Mouse (Mus musculus) CD4-positive, CD25-positive, alpha-beta regulatory T cell, adult 4 months (primary cell): ENCODE results near the gene Ifnar1. TPM values are rescaled to one million over a fixed set of nuclear protein-coding genes. Genes with fewer than 3 reads are reported as not detected.
"Not testable (repeated sequence)": the region's sequence is repeated elsewhere in the genome, so short reads cannot be mapped to it uniquely, and the experiment has no call there.

Experiments used
- ATAC-seq: one replicate; pipeline ENCODE4 v1.8.0; 2017
- polyA plus RNA-seq, 2 experiments: library from polyadenylated mRNA; unstranded; fragments of 100-300 nt; shearing (Covaris generic); gene quantifications; one replicate each; pipeline ENCODE4 v1.2.1; 2017

Ifnar1 gene
- polyA plus RNA-seq = 100 to 1,000 TPM in 1 of 2 experiments, 10 to 100 TPM in 1; 86.0 to 120 TPM

DNA sequence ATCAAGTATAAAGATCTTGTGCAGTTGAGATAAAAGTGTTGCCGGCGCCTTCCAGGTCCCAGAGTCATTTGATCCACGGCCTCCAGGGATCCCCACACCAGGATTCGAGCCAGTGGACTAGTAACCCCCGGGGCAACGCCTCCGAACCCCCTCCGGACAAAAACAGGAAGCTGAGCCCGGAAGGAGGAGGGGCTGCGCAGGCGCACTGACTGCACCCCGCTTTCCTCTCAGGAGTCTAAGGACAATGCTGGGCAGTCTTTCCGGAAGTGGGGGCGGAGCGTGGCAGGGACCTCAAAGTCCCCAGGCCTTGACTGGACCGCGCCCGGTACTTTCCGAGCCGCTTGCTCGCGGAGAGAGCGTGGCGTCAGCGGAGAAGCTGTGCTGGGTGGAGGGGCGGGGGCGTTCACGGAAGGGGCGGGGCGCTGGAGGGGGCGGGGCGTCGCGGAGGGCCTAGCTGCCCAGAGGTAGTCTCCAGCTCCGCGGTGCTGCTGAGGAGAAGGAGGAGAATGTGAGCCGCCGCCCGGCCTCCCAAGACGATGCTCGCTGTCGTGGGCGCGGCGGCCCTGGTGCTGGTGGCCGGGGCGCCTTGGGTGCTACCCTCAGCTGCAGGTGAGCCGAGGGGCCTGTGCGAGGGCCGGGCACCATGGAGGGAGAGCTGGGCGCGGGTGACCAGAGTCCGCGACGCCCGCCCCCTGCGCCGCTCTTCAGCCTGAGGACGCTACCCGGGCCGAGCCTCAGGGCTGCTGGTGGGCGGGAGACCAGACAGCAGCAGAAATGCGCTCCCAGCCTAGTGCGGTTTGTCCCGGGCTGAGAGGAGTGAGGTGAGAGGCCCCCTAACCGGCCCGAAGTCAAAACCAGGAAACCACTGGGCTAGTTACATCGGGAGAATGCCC, at the start of gene Ifnar1:
Gene Ifnar1, plus strand, starts transcription at position 431 of the 893 bp plus-strand sequence.
- peak; percentile 93 for ATAC-seq

GRCm38 (mm10) chr16:91438081-91438480, 47.0 kb upstream of the Ifnar1 start:
- ATAC-seq = no peak

DNA sequence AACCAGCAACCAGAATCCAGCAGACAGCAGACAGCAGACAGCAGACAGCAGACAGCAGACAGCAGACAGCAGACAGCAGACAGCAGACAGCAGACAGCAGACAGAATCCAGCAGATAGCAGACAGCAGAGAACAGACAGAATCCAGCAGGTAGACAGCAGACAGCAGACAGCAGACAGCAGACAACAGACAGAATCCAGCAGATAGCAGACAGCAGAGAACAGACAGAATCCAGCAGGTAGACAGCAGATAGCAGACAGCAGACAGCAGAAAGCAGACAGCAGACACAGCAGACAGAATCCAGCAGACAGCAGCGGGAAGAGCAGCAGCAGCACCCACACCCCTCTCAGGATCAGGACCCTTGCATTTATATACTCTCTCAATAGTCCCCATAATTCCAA, 46.4 kb upstream of the Ifnar1 start:
- not testable (repeated sequence) for ATAC-seq

- ATAC-seq = no peak
These were observed 43.7 kb upstream of the Ifnar1 start for GRCm38 (mm10) chr16:91441366-91441765.

GRCm38 (mm10) chr16:91441811-91442240, 43.2 kb upstream of the Ifnar1 start:
- no peak for ATAC-seq

DNA sequence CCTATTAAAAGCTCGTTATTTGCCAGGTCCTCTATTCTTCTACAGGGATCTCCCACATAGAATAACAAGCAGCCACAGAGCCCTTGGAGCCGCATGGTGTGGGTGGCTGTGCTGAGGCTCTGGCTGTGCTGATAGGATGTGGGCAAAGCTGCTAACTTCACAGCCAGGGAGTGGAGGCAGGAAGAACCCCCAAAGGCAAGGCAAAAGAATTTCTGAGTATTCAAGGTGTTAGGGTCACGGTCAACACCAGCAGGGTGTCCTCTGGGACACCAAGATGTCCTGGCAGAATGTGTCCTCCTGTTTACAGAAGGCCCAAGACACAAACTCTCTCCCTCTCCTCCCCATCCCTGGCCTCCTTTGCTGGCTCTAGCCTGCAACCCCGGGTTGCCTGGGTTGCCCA, 42.6 kb upstream of the Ifnar1 start:
- ATAC-seq = peak; percentile 65

GRCm38 (mm10) chr16:91443211-91443611, 41.8 kb upstream of the Ifnar1 start:
- peak; percentile 27 for ATAC-seq

DNA sequence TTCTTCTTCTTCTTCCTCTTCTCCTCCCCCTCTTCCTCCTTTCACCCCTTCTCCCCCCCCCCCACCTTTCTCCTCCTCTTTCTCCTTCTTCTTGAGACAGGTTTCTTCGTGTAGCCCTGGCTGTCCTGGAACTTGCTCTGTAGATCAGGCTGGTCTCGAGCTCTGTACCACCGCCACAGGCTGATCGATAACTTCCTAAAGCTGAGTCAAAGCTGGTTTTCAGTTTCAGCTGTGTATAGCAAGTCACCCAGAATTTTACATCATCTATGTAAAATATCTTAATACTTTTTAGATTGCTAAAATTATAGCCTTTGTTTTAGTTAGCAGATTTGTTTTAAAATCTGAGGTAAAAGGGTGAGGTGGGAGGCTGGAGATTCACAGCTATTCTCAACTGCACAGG, 40.2 kb upstream of the Ifnar1 start:
- no peak for ATAC-seq

DNA sequence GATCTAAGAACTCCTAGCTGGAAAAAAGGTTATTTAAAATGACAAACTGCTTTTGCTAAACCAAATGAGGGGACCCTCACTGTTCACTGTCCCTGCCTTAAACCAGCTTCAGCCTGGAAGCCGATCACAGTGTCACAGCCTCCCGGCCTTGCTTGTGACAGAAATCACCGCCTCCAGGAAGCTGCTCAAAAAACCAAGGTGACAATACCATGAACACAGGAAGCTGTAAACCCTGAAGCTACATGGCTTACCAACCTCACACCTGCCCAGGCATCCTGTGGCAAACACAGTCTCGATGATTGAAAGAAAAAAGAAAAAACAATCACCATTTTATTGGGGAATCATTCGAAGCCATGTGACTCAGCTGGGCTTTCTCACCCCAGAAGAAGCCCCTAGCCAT, 39.5 kb upstream of the Ifnar1 start:
- ATAC-seq = peak; percentile 74

DNA sequence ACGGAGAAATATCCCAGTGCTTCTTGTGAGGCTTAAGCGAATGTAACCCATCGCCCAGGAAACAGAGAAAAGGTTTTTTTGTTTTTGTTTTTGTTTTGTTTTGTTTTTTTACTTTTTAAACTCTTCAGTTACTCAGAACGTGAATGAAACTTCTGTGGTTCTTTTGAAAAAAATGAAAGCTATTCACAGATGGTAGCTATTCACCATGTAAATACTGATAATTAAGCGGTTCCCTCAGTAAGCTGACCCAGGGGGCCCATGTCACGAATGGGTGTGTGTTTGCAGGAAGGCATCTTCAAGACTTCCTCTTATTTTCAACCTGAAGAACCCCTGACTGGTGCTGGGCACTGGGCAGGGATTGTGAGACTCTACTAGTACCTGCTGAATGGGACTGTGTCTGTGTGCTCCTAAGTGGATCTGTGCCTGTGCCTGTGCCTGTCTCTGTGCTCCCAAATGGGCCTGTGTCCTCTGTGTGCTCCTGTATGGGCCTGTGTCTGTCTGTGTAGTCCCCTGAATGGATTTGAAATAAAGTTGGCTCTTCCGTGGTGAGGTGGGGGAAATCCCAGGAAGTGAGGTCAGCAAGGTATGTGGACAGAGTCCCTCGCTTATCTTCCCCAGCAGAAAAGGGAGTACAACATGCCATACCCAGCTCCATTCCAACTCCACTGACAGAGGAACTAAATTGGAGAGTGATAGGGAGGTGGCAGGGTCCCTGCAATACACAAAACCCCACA, 38.1 kb upstream of the Ifnar1 start:
- peak; percentile 30 for ATAC-seq

- ATAC-seq = no peak
These were observed 37.5 kb upstream of the Ifnar1 start for GRCm38 (mm10) chr16:91447512-91447900.

GRCm38 (mm10) chr16:91448088-91448487, 37.0 kb upstream of the Ifnar1 start:
- ATAC-seq = peak; percentile 10

- ATAC-seq = no peak
These were observed 36.1 kb upstream of the Ifnar1 start for GRCm38 (mm10) chr16:91448895-91449294.

DNA sequence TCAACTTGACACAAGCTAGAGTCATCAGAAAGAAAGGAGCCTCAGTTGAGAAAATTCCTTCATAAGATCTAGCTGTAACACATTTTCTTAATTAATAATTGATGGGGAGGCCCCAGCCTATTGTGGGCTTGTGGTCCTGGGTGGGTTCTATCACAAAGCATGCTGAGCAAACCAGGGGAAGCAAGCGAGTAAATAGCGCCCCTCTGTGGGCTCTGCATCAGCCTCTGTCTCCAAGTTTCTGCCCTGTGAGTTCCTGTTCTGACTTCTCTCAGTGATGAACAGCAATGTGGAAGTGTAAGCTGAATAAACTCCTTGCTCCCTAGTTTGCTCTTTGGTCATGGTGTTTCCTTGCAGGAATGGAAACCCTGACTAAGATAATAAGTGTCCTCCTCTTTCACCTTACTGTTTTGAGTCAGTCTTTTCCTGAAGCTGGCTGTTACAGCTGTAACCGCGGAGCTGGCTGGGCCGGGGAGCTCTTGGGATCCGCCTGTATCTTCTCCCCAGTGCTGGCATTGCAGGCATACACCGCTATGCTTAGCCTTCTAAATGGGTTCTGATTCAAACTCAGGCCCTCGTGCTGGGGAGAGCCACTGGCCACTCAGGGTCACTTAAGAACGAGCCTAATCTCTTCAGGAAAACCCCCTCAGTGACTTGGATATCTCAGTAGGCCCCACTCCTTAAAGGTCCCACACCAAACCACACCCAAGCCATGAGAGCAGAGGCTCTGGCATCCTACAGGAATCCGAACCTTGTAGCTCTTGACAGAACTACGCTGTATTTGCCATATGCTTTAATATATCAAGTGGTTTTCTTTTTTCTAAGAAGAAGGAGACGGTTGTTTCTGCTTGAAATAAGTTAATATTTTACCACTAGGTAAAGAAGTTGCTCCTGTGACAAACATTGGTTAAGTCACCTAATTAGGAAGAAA, 34.6 kb upstream of the Ifnar1 start:
- ATAC-seq = no peak

DNA sequence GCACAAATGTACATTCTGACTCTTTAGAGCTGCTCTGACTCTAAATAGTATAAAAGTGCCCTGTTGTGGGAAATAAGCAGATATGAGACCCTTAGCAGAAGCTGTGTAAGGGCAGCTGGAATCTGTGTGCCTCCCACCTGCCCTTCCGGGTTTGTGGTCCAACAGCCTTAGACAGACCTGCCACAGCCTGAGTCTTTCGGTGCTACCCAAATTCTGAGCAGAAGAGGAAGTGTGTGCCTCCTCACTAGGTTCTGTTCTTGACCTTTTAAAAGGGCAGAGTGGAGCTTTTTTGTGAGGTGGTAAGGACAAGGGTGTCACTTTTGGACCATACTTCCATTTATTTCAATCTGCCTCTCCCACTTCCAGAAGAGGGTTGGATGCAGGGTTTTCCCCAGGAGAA, 33.1 kb upstream of the Ifnar1 start:
- ATAC-seq = peak; percentile 55

GRCm38 (mm10) chr16:91452363-91452896, 32.6 kb upstream of the Ifnar1 start:
- peak; percentile 54 for ATAC-seq

DNA sequence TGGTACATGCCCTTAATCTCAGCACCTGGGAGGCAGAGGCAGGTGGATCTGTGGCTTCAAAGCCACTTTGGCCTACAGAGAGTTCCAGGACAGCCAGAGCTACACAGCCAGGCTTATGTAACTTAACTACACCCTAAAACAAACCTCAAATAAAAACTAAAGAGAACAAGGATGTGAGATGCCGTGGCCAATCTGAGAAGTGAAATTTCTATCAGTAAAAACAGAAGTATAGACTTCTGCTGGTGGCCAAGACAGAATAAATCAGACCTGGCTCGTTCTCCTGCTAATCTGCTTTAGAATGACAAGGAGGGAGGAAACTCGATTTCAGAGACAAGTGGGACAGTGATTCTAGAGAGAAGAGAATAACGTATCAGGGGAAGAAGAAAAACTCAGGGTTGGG, 29.2 kb upstream of the Ifnar1 start:
- no peak for ATAC-seq

GRCm38 (mm10) chr16:91458301-91458746, 26.7 kb upstream of the Ifnar1 start:
- ATAC-seq = peak; percentile 72

DNA sequence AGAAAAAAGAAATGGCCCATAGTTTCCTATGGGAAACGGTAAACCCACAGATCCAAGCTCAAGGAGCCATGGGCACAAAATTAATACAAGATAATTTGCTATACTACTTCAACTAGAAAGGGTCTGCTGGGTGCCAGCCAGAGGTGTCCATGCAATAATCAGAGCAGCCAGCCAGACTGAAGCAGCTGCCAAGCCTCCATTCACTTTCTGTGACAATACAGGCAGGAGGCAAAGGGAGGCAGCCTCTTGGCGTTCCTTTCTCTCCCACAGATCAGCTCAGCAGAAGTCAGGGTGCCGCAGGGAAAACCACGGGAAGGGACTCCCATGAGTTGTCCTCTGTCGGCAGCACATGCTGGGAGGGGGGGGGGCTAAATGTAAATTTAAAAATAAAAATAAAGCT, 26.1 kb upstream of the Ifnar1 start:
- no peak for ATAC-seq

DNA sequence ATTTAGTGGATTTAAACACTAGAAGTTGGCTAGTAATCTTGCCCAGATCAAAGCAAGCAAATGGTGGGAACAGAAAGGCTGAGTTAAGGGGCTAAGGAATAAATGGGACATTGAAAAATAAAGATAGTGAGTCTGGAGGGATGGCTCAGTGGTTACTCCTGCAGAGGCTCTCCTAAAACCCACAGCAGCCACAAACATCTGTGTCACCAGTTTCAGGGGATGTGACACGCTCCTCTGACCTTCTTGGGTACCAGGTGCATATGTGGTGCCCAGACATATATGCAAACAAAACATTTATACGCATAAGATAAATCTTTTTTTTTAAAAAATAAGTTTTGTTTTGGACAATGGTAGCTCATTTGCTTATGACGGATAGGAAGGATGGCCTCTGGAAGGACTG, 25.6 kb upstream of the Ifnar1 start:
- no peak for ATAC-seq

DNA sequence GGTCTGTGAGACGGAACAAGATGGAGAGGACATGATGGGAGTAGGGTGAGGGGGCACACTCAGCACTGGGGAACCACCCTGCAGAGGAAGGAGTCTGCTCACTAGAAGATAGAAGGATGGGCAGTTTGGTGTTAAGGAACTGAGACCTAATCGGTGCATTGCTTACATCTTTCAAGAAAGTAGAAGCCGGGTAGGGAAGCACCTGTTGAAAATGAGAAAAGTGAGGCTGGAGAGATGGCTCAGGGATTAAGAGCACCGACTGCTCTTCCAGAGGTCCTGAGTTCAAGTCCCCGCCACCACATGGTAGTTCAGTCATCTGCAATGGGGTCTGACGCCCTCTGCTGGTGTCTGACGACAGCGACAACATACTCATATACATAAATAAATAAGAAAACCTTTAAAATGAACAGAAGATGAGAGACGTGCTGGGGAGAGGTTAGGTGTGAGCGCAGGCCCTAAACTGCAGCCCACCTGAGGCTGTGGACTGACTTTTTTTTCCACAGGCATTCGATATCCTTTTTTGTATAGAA, 25.1 kb upstream of the Ifnar1 start:
- no peak for ATAC-seq

GRCm38 (mm10) chr16:91461066-91461638, 23.9 kb upstream of the Ifnar1 start:
- ATAC-seq = peak; percentile 25
